Mouse (Mus musculus): ENCODE results near the gene Olfr56.
A peak's percentile ranks its signal among the peaks of the same experiment; 100 is the strongest.

Olfr56 gene

GRCm38 (mm10) chr11:49093861-49094660, 115.4 kb downstream of the Olfr56 start:
- DNase-seq = no peak

DNA sequence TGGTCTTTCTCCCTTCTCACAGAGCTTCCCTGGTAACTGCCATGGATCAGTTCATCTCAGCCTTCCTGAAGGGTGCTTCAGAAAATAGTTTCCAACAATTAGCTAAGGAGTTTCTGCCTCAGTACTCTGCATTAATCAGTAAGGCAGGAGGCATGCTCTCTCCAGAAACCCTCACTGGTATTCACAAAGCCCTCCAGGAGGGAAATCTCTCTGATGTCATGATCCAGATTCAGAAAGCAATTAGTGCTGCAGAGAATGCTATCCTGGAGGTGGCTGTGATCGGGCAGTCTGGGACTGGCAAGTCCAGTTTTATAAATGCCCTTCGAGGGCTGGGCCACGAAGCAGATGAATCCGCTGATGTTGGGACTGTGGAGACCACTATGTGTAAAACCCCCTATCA, 116.7 kb downstream of the Olfr56 start:
- peak; percentile 27 for DNase-seq

DNA sequence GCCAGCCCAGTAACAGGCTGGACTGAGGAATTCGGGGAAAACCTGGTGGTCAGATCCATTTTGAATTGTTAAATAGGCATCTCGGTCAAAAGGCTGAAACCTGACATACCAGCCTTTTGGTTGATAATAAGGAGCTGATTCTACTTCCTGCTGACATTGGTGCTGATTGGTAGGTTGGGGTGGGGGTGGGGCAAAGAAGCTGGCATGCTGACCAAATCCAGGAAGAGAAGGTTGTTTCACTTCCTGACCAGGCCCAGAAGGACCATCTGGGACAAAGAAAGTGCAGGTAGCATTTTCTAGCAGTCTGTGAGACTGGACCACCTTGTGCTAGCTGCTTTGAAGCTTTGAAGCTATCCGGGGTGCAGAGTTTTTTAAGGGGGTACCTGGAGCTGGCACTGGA, 121.7 kb downstream of the Olfr56 start:
- DNase-seq = no peak

DNA sequence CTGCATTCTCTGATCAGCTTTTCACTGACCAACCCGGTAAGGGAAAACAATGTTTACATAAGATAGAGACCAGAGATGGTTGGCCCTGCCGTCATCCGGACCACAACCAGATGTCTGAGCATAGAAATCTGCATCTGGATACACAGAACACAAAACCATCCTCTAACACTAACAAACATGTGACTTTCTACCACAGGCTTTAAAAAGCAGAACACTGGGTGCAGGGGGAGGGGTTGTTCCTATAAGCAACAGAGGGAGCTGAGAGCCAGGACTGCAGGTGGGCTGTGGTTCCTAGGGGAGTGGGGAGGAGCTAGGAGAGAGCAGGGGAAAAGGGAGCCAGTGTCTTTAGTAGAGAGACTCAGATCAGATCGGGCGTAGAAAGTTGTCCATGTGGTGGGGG, 122.8 kb downstream of the Olfr56 start:
- DNase-seq = no peak

DNA sequence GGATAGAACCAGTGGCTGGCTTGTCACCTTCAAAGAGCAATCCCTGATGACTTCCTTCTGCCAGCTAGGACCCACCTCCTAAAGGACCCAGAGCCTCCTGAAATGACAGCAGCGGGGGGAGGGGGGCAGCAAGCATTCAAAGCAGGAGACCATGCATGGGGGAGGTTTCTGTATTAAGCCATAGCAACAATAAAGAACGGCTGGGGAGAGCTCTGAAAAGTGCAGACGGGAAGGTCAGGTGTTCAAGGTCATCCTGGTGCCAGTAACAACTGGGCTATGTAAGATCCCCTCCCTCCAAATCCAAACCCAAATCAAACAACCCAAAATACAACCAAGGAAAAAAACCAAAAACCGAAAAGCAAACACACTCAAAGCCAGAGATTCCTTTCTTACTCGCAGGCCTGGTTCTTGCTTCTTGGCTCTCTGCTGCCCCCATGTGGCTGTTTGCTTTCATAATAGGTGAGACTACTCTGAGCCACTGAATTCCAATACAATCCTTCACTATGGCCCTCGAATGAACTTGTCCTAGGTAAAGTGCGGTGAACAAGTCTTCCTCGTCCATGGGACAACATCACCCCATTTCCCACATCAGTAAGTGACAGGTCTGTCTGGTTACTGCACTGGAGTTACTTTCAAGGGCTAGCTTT, 124.5 kb downstream of the Olfr56 start:
- peak; percentile 83 for DNase-seq

GRCm38 (mm10) chr11:49105752-49106151, 127.1 kb downstream of the Olfr56 start:
- no peak for DNase-seq

GRCm38 (mm10) chr11:49107650-49108537, 129.2 kb downstream of the Olfr56 start:
- DNase-seq = no peak

DNA sequence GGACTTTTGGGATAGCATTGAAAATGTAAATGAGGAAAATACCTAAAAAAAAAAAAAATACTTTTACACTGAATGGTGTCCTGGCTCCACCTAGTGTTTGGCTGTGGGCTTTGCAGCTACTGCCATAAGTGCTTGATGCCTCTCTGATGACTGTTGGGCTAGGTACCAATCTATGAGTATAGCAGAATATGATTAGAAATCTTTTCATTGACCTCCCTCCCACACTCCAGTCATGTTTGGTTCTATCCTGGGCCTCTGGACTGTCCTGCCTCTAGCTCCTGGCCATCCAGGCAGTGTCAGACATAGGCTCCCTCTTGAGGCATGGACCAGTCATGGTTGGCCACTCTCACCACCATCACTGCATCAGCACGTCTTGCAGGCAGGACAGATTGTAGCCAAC, 130.1 kb downstream of the Olfr56 start:
- DNase-seq = peak; percentile 24

DNA sequence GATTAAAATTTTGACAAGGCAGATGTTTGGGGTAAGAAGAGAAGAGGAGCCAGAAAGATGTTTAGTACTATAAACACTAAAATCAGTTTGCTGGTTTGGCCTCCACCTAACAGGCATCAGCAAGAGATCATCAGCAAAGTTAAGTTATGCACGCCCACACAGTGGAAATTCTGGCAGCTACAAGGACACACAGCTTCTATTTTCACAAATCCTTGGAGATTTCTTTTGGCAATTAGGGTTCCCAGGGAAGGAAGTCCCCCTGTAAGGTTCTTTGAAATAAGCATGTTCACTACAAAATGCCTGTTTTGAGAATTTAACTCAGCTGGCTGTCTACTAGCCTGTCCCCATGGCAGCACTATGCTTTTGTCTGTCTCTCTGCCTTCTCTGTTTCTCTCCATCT, 132.3 kb downstream of the Olfr56 start:
- no peak for DNase-seq

- no peak for DNase-seq
Measured at GRCm38 (mm10) chr11:49112624-49113219, 134.0 kb downstream of the Olfr56 start.

DNA sequence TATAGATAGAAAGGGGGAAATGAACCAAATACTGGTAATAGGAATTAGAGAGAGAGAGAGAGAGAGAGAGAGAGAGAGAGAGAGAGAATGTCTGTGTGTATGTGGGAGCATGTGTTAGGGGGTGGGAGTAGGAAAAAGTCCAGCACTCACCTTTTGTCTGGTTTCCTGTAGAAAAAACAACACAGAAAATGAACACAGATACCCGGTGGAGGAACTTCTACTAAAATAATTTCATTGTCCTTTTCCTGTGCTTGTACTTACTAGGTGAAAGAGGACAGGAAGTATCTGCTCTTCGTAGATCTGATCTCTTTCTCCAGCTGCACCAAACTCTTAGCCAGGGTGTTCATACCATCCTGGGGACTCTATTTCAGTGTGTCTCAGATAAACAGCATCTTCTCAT, 135.5 kb downstream of the Olfr56 start:
- no peak for DNase-seq

DNA sequence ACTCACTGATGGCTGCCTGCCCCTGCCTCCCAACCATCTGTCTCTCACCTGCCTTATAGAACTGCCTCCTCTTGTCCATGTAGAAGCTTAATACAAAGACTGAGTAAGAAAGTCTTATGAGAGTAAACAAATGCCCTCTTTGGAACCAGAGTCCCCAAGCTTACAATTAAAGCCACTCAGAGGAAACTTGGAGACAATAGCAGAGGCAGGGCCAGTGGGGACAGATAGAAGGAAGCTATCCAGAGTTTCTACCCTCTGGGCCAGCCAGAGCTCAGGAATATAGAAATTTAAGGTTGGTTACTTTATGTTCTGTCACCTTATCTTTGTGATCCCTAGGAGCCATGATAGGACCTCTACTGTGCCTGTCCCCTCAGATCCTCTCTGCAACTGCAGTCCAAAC, 136.1 kb downstream of the Olfr56 start, which contains the start of gene Olfr1396:
TSS of gene Olfr1396 (minus strand) at position 101 of the 400 bp plus-strand sequence.
- DNase-seq = no peak

- DNase-seq = no peak
Measured at GRCm38 (mm10) chr11:49119635-49120034, 140.9 kb downstream of the Olfr56 start.

DNA sequence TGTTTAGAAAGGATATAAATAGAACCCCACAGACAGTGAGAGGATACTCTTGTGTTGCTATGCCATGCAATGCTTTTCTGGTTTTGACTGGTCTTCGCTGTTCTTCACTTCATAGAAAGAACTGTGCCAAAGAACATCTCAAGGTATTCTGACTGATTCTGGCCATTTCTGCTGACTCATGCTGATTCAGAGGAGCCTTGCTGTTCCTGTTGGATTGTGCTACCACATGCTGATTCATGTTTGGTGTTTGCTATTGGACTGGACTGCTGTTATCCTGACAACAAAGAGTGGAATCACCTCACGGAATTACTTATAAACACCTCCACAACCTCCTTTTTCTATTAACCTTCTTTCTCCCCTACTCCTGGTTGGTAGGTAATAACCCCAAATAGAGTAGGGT, 145.5 kb downstream of the Olfr56 start:
- no peak for DNase-seq

DNA sequence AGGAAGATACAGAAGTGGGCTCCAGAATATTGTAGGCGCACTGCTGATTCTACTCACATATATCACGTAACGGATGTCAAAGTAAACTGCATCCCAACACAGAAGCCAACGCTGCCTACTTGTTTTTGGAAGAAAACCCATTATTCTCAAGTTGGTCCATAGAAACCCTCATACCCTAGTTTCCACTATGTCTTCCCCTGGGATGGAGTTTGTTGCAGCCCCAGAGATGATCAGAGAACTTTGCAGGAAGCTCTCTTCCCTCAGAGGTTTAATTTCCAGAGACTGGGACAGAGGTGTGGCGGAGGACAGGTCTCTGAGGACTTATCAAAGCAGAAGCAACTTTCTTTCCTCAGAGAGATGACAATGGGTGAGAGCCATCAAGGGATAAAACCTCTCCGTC, 163.3 kb downstream of the Olfr56 start, which contains the start of gene Olfr1395:
TSS of gene Olfr1395 (plus strand) at position 301 of the 400 bp plus-strand sequence.
- DNase-seq = no peak

- DNase-seq = no peak
Measured at GRCm38 (mm10) chr11:49154077-49154476, 175.4 kb downstream of the Olfr56 start, which contains the start of gene Olfr1394. TSS of gene Olfr1394 (plus strand) at chr11:49154377.

GRCm38 (mm10) chr11:49156821-49157814, 178.4 kb downstream of the Olfr56 start:
- no peak for DNase-seq

DNA sequence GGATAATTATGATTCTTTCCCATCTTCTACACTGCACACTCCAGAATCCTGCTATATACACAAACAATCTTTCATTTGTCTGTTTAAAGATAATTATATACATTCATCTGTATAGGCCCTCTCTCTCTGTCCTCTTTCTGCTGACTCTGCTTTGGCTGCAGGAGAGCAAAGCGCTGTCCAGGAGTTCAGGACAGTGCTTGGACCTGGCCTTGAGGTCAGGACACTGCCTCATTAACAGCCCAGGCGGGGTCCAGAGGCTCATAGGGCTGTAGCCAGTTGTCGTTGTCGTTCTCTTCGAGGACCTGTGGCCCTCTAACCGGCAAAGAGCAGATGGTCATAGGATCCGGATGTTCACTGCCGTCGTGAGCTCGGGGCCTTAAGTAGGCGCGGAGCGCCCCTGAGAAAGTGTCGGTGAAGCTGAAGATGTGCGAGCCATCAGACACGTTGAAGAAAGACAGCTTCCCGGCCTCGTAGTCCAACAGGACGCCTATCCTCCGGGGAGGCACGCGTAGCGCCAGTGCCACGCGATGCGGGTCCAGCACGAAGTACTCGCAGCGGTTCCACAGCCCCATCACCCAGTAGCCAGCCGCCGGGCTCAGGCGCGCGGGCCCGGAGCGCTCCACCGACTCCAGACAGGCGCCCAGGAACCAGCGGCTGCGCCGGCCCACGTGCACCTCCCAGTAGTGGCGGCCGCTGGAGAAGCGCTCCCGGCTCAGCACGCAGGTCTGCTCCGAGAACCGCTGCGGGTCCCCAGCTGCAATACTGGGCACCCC, 190.3 kb downstream of the Olfr56 start:
- DNase-seq = peak; percentile 39

GRCm38 (mm10) chr11:49170576-49170975, 191.9 kb downstream of the Olfr56 start:
- no peak for DNase-seq

DNA sequence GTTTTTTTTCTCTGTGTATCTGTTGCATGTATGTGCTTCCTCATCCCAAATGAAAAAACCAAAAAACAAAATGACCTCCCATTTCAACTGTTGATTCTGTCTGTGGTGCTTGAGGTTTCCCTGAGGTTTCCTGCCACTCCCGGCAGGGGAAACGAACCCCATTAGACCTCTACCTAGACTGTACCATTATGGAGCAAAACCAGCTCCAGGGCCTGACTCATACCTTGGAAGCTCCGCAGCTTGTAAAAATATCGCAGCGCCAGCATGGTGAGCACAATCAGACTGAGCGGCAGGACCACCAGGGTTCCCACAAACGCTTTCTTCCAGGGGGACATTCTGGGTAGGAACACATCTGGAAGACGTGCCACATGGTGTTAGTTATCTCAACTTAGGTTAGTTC, 196.7 kb downstream of the Olfr56 start:
- DNase-seq = no peak
